Mouse (Mus musculus) heart, postnatal 0 days (tissue): ENCODE measurements around the gene Chit1. TPM values are rescaled to one million over a fixed set of nuclear protein-coding genes. Genes with fewer than 3 reads are reported as not detected.

Experiments used
- ATAC-seq: fragments of 200-750 bp; cut with Nextera tagmentation; 2 replicates; pipeline ENCODE4 v1.8.0; 2017; ENCODE audit warnings: low read depth, moderate number of reproducible peaks, moderate library complexity; ENCODE audit not compliant: insufficient read depth
- DNase-seq: peaks from one replicate; pipeline ENCODE4 v3.0.0-alpha.2; 2016; ENCODE audit warnings: low spot score
- H3K27ac ChIP-seq: fragments of 300-500 bp; sonication (generic); 2 replicates; pipeline ENCODE4 v1.5.1; 2014; ENCODE audit warnings: low read depth, mild to moderate bottlenecking
- H3K27me3 ChIP-seq: fragments of 300-500 bp; sonication (generic); 2 replicates; pipeline ENCODE4 v1.6.1; 2014; ENCODE audit warnings: low read length, mixed read lengths; ENCODE audit not compliant: control insufficient read depth, insufficient read depth
- H3K36me3 ChIP-seq: fragments of 300-500 bp; sonication (generic); replicated peaks from 2 replicates; pipeline ENCODE4 v1.6.1; 2014; ENCODE audit warnings: low read length, mixed read lengths; ENCODE audit not compliant: control insufficient read depth, insufficient read depth
- H3K4me1 ChIP-seq: fragments of 300-500 bp; sonication (generic); 2 replicates; pipeline ENCODE4 v1.6.1; 2014; ENCODE audit warnings: antibody characterized with exemption; ENCODE audit not compliant: control insufficient read depth, insufficient read depth
- H3K4me2 ChIP-seq: fragments of 300-500 bp; sonication (generic); 2 replicates; pipeline ENCODE4 v1.6.1; 2014; ENCODE audit warnings: low read depth, mild to moderate bottlenecking, low read length, moderate library complexity
- H3K4me3 ChIP-seq: fragments of 300-500 bp; sonication (generic); 2 replicates; pipeline ENCODE4 v1.5.1; 2014; ENCODE audit warnings: low read depth, low read length
- H3K9ac ChIP-seq: fragments of 300-500 bp; sonication (generic); replicated peaks from 2 replicates; pipeline ENCODE4 v1.6.1; 2014; ENCODE audit warnings: low read depth, low read length, mixed read lengths
- H3K9me3 ChIP-seq: fragments of 300-500 bp; sonication (generic); replicated peaks from 2 replicates; pipeline ENCODE4 v1.6.1; 2016; ENCODE audit warnings: low read length; ENCODE audit not compliant: control insufficient read depth
- CTCF ChIP-seq: IDR thresholded peaks from 2 replicates; pipeline ENCODE4 v1.5.1; 2016; ENCODE audit warnings: antibody characterized with exemption, control low read depth, low read depth
- EP300 ChIP-seq: IDR thresholded peaks from 2 replicates; pipeline ENCODE4 v1.6.1; 2016; ENCODE audit warnings: antibody characterized with exemption, low read depth
- WGBS: fragments of 180-500 bp; shearing (Covaris S2); extraction: QIAGEN DNeasy Blood & Tissue Kit; methylation state at CpG from one replicate; pipeline ENCODE4 v1.1.7; 2014; 5-methylcytosine and 5-hydroxymethylcytosine counted together
- polyA plus RNA-seq: library from polyadenylated mRNA; unstranded; fragments of >200 nt; fragmentation: Nextera tagmentation; extraction: Ambion mirVana; gene quantifications from 2 replicates; pipeline ENCODE4 v1.2.1, GENCODE M21; 2015
- total RNA-seq: library from RNA; depleted of rRNA; stranded (reverse); fragments of >200 nt; gene quantifications from 2 replicates; pipeline ENCODE4 v1.2.3, GENCODE M21; 2014; ENCODE audit warnings: low replicate concordance

Gene Chit1
- total and polyA plus RNA-seq, 2 experiments from 2014 or later: 0.19 to 0.76 TPM

DNA sequence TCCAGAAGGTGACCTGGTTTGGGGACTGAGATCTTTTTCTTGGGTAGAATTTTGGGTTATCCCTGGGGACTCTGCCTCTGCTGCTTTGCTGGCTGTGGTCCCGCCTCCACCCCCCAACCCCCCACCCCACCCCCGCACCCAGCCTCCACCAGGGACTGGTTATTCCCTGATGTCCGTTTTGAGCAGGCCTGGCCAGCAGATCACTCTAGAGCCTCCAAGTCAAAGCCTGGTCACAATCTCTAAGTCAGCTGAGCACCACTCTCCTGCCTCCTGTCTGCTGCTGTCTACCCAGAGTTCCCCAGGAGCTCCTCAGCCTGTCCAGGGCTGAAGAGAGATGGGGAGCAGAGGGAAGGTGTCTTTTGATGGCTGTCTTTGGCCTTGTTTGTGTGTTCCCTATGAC lies 25.3 kb downstream of the Chit1 start:
- no peak overlapping the region for H3K27ac ChIP-seq
- no peak overlapping the region for H3K4me3 ChIP-seq
- no peak overlapping the region for H3K4me2 ChIP-seq
- no peak overlapping the region for H3K9ac ChIP-seq
- TF ChIP-seq CTCF: no peak
- TF ChIP-seq EP300: no peak
- no peaks in the 10 kb centered on the region for H3K4me1 ChIP-seq
- no peaks in the 10 kb centered on the region for H3K9me3 ChIP-seq
- DNase-seq (no peak), ATAC-seq (no peak)
- WGBS: 48% methylated on average over 3 of the region's 3 CpGs
- H3K36me3 ChIP-seq: no peaks in the 10 kb centered on the region
- no peaks in the 10 kb centered on the region for H3K27me3 ChIP-seq

DNA sequence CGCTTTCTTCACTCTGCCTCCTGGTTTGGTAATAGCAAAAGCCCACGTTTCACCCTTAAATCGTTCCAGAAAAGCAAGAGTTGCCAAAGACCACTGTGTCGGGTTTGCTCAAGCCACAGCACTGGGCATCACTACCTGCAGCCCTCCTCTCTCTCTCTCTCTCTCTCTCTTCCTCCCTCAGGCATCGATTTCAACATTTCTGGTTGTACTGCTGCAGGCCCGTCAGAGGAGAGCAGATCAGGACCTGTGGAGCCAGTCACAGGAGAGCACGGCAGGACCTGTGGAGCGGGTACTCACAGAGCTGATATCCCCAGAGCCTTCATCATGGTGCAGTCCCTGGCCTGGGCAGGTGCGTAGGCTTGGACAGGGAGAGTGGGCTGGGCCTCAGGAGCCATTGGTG lies 27.4 kb downstream of the Chit1 start:
- ATAC-seq (no peak), DNase-seq (no peak)
- H3K9ac ChIP-seq: no peak overlapping the region
- TF ChIP-seq EP300 (no peak), CTCF (no peak)
- H3K4me2 ChIP-seq: no peak overlapping the region
- no peak overlapping the region for H3K4me3 ChIP-seq
- no peaks in the 10 kb centered on the region for H3K27me3 ChIP-seq
- no peaks in the 10 kb centered on the region for H3K36me3 ChIP-seq
- WGBS: 79% methylated on average over 9 of the region's 9 CpGs
- H3K27ac ChIP-seq: no peak overlapping the region
- no peaks in the 10 kb centered on the region for H3K9me3 ChIP-seq
- H3K4me1 ChIP-seq: no peaks in the 10 kb centered on the region

DNA sequence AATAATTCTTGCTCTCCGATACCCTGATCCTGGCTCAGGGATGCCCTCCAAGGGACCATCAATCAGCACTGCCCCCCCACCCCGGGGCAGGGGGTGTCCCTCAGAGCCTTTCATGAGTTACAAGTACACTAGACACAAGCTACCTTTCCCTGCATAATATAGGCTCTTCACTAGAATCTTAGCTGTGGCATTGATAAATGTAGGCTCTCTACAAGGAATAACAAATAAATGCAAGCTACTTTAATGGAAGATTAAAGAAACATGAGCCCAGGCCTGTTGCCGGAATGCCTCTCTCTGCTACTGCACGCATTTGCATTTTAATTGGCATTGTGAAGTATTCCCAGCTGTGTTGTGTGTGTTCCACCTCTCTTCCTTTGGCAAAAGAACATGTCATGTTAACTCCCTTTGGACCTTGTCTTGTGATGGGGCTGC lies 31.3 kb downstream of the Chit1 start:
- H3K4me2 ChIP-seq: no peak overlapping the region
- H3K9me3 ChIP-seq: no peaks in the 10 kb centered on the region
- H3K4me3 ChIP-seq: no peak overlapping the region
- 77% methylated on average over 4 of the region's 4 CpGs for WGBS
- H3K4me1 ChIP-seq: no peaks in the 10 kb centered on the region
- no peak overlapping the region for H3K9ac ChIP-seq
- H3K27me3 ChIP-seq: no peaks in the 10 kb centered on the region
- ATAC-seq: no peak
- no peaks in the 10 kb centered on the region for H3K36me3 ChIP-seq
- no peak for TF ChIP-seq EP300
- no peak for TF ChIP-seq CTCF
- H3K27ac ChIP-seq: no peak overlapping the region
- DNase-seq: no peak

GRCm38 (mm10) chr1:134146066-134146465 lies 35.0 kb downstream of the Chit1 start:
- H3K4me3 ChIP-seq: no peak overlapping the region
- H3K4me1 ChIP-seq: no peaks in the 10 kb centered on the region
- no peak overlapping the region for H3K4me2 ChIP-seq
- no peaks in the 10 kb centered on the region for H3K27me3 ChIP-seq
- ATAC-seq (no peak), DNase-seq (no peak)
- H3K36me3 ChIP-seq: no peaks in the 10 kb centered on the region
- H3K27ac ChIP-seq: no peak overlapping the region
- TF ChIP-seq CTCF (no peak), EP300 (no peak)
- 69% methylated on average over 8 of the region's 8 CpGs for WGBS
- no peaks in the 10 kb centered on the region for H3K9me3 ChIP-seq
- H3K9ac ChIP-seq: no peak overlapping the region

DNA sequence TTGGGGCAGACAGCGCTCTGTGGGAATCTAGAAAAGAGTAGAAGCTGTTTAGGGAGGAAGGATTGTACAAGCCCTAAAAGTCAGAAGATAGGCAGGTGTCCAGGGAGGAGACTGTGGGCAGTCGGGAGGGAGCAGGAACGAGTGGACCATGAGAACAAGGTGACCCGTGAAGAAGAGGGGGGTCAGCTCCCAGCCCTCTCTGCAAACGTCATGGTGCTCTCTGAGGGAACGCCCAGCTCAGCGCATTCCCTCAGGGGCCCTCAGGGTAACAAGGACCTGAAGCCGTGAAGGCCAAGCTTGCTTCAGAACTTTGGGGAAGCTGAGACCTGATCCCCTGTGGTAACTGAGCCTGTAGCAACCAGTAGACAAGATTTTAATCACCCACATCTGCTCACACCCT lies 39.0 kb downstream of the Chit1 start:
- Histone ChIP-seq H3K36me3 (no peaks in the 10 kb centered on the region), H3K27me3 (no peaks in the 10 kb centered on the region), H3K4me1 (no peaks in the 10 kb centered on the region), H3K4me3 (no peak overlapping the region), H3K27ac (no peak overlapping the region), H3K9me3 (no peaks in the 10 kb centered on the region; the same call in 1 of the 2 replicates), H3K9ac (no peak overlapping the region), H3K4me2 (no peak overlapping the region)
- 39% methylated on average over 8 of the region's 8 CpGs for WGBS
- no peak for DNase-seq
- no peak for TF ChIP-seq CTCF
- no peak for ATAC-seq

DNA sequence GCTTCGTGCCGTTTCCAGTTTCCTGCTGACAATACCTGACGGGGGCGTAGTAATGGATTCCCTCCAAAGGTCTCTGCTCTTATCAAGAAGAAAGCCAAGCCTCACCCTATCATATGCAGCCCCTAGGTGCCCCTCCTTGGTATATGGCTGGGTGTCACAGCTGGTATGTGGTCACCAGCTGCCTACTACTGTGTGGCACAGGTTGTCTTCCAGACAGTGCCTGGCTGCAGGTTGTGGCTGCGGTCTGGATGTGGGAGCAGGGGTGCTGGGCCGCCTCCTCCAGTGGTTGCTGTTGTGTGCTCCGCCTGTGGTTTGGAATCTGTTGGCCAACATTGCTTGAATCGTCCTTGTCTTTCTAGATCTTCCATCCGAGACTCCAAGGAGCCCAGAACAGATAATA lies 39.7 kb downstream of the Chit1 start:
- no peak for TF ChIP-seq EP300
- no peak for TF ChIP-seq CTCF
- WGBS: 87% methylated on average over 9 of the region's 9 CpGs
- H3K36me3 ChIP-seq: no peaks in the 10 kb centered on the region
- no peak overlapping the region for H3K27ac ChIP-seq
- H3K27me3 ChIP-seq: no peaks in the 10 kb centered on the region
- no peaks in the 10 kb centered on the region; the same call in 1 of the 2 replicates for H3K9me3 ChIP-seq
- no peak for ATAC-seq
- no peak for DNase-seq
- H3K4me3 ChIP-seq: no peak overlapping the region
- no peak overlapping the region for H3K9ac ChIP-seq
- no peaks in the 10 kb centered on the region for H3K4me1 ChIP-seq
- no peak overlapping the region for H3K4me2 ChIP-seq
